Mouse (Mus musculus) G1E (cell line): ENCODE results near the gene Ranbp2.

Experiments
- CTCF ChIP-seq: IDR thresholded peaks from 2 replicates; pipeline ENCODE4 v1.5.1; 2012; ENCODE audit warnings: low read depth, low read length, inconsistent platforms, mixed read lengths
- GATA1 ChIP-seq: IDR thresholded peaks from 2 replicates; pipeline ENCODE4 v1.6.1; 2012; ENCODE audit warnings: borderline replicate concordance, low read length, inconsistent platforms, mixed read lengths
- GATA2 ChIP-seq: IDR thresholded peaks from 2 replicates; pipeline ENCODE4 v1.6.1; 2012; ENCODE audit warnings: low read depth, low read length, inconsistent platforms, borderline replicate concordance
- POLR2AphosphoS5 ChIP-seq: IDR thresholded peaks from 2 replicates; pipeline ENCODE4 v1.6.1; 2012; ENCODE audit warnings: low read depth, low read length, inconsistent platforms; ENCODE audit not compliant: insufficient replicate concordance
- TAL1 ChIP-seq: conservative IDR thresholded peaks from 2 replicates; pipeline ENCODE4 v1.6.1; 2012; ENCODE audit warnings: low read depth, low read length, inconsistent platforms, mixed read lengths

DNA sequence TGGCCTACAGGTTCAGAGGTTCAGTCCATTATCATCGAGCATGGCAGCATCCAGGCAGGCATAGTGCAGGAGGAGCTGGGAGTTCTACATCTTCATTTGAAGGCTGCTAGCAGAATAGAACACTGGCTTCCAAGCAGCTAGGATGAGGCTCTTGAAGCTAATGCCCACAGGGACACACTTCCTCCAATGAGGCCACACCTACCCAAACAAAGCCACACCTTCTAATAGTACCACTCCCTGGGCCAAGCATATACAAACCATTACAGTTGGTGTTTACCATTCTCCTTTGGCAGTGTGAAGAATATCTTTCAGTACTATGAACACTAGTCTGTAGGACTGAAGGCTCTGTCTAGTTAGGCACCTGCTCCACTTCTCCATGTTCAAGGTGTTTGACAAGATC, 13.2 kb downstream of the Ranbp2 start:
- TF ChIP-seq GATA1 (no peak), POLR2AphosphoS5 (no peak), CTCF (no peak), TAL1 (no peak), GATA2 (no peak)
